Mouse (Mus musculus): Measurements from ENCODE around the gene Rnase11. TPM values are rescaled to one million over a fixed set of nuclear protein-coding genes. Genes with fewer than 3 reads are reported as not detected.

Rnase11 gene
- polyA plus RNA-seq, 1 experiment from 2014 or later = not detected

- no peak for ATAC-seq
- 93% methylated on average over 5 of the region's 5 CpGs for WGBS
- no peaks in the 10 kb centered on the region for H3K4me1 ChIP-seq (replicated peaks; ENCODE audit: control insufficient read depth, insufficient read depth, low read length)
- no peak overlapping the region for H3K4me2 ChIP-seq (replicated peaks; ENCODE audit: low read depth)
- H3K9ac ChIP-seq (ENCODE audit: low read depth, low read length) = no peak overlapping the region
- H3K27ac ChIP-seq (ENCODE audit: low read depth, low read length) = no peak overlapping the region
- no peaks in the 10 kb centered on the region for H3K27me3 ChIP-seq (replicated peaks; ENCODE audit: control insufficient read depth, insufficient read depth, low read length)
- H3K9me3 ChIP-seq (ENCODE audit: control insufficient read depth) = no peaks in the 10 kb centered on the region
- H3K36me3 ChIP-seq (ENCODE audit: control insufficient read depth, insufficient read depth) = no peaks in the 10 kb centered on the region
- H3K4me3 ChIP-seq (ENCODE audit: low read depth, low read length) = no peak overlapping the region
- no peak for TF ChIP-seq CTCF (IDR thresholded peaks at IDR 0.05; ENCODE audit: low read depth)
Observed at GRCm38 (mm10) chr14:51060761-51061160, 10.8 kb upstream of the Rnase11 start.

DNA sequence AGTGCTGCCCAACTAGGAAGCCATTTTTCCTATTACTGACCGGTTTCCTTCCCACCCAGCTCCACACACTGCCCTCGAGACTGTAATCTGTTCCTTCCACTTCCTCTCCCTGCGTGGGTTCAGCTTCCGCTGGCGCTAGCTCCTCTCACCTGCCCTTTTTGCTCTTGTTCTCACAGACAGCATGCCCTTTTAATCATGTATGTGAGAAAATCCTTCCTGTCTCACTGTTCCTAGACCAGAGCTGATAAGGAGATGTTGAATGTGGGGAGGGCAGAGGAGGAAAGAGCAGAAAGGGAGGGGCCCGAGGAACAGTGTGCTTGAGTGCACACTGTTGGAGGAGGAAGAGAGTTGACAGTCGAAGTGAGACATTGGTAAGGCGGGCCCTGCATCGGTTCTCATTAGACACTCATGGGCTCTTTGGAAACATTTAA, 7.5 kb upstream of the Rnase11 start, which contains the start of gene Rnase12:
TSS of gene Rnase12 (minus strand) at position 261 of the 431 bp plus-strand sequence.
- Histone ChIP-seq H3K9ac (ENCODE audit: low read depth, low read length) (no peak within 1 kb of the TSS), H3K9me3 (ENCODE audit: control insufficient read depth) (no peaks in the 10 kb centered on the region), H3K27me3 (replicated peaks; ENCODE audit: control insufficient read depth, insufficient read depth, low read length) (no peaks in the 10 kb centered on the region), H3K4me1 (replicated peaks; ENCODE audit: control insufficient read depth, insufficient read depth, low read length) (no peaks in the 10 kb centered on the region), H3K4me2 (replicated peaks; ENCODE audit: low read depth) (peak within 1 kb of the TSS; percentile 39), H3K27ac (ENCODE audit: low read depth, low read length) (no peak within 1 kb of the TSS), H3K36me3 (ENCODE audit: control insufficient read depth, insufficient read depth) (no peaks in the 10 kb centered on the region), H3K4me3 (ENCODE audit: low read depth, low read length) (no peak within 1 kb of the TSS)
- peak; percentile 52; the same call in 1 of the 2 replicates for ATAC-seq
- no peak for TF ChIP-seq CTCF (IDR thresholded peaks at IDR 0.05; ENCODE audit: low read depth)
- WGBS = 33% methylated on average over 9 of the region's 9 CpGs

DNA sequence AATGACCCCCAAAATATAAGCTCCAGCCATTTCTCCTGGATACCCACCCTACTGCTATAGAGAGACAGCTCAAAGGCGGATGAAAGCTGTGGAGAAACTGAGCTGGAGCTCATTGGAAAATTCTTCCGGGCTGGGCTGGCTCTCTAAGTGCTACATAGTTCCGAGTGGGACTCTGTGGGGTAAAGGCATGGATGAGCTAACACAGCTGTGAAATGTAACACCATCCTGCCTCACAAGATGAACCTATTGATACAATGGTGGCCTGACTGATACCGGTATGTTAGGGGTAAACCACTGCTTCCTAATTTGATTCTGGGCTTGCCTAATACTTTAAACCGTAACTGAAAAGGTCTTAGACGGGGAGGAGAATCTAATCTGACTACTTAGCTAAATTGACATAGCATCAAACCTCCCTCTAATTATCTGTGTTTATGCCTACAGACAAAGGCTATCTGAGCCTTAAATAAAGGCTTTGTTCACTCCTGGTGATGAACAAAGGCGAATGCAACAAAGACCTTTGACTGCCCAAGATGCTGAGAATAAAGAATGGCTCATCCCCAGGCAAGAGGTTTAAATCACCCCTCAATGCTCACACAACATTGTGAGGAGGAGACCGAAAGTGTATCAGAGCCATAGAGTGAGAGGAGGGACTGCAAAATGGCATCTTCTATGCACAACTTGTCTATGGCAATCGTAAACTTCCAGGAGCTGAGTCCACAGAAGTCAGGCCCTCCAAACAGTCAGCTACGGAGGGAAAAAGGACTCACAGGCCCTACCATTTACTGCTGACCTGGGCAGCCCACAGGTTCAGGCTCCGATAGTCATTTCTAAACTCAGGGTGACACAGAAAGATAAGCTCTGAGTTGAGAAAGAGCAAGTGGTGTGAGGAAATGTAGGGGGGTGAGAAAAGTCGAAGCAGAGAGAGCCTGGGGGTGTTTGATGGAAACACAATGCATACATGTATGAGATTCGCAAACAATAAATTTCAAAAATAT, 4.6 kb upstream of the Rnase11 start:
- 73% methylated on average over 13 of the region's 13 CpGs for WGBS
- no peak overlapping the region for H3K27ac ChIP-seq (ENCODE audit: low read depth, low read length)
- ATAC-seq = no peak

GRCm38 (mm10) chr14:51053176-51053575, 3.2 kb upstream of the Rnase11 start:
- no peak for TF ChIP-seq CTCF (IDR thresholded peaks at IDR 0.05; ENCODE audit: low read depth)
- Histone ChIP-seq H3K4me3 (ENCODE audit: low read depth, low read length) (no peak overlapping the region), H3K36me3 (ENCODE audit: control insufficient read depth, insufficient read depth) (no peaks in the 10 kb centered on the region), H3K27me3 (replicated peaks; ENCODE audit: control insufficient read depth, insufficient read depth, low read length) (no peaks in the 10 kb centered on the region), H3K27ac (ENCODE audit: low read depth, low read length) (no peak overlapping the region), H3K4me1 (replicated peaks; ENCODE audit: control insufficient read depth, insufficient read depth, low read length) (no peaks in the 10 kb centered on the region), H3K9ac (ENCODE audit: low read depth, low read length) (no peak overlapping the region), H3K4me2 (replicated peaks; ENCODE audit: low read depth) (no peak overlapping the region), H3K9me3 (ENCODE audit: control insufficient read depth) (no peaks in the 10 kb centered on the region)
- ATAC-seq = no peak
- 57% methylated on average over 5 of the region's 5 CpGs for WGBS

More for the DNA sequence above, 4.6 kb upstream of the Rnase11 start:
- TF ChIP-seq CTCF (IDR thresholded peaks at IDR 0.05; ENCODE audit: low read depth) = no peak
- Histone ChIP-seq H3K4me2 (replicated peaks; ENCODE audit: low read depth) (no peak overlapping the region), H3K27me3 (replicated peaks; ENCODE audit: control insufficient read depth, insufficient read depth, low read length) (no peaks in the 10 kb centered on the region), H3K9me3 (ENCODE audit: control insufficient read depth) (no peaks in the 10 kb centered on the region), H3K9ac (ENCODE audit: low read depth, low read length) (no peak overlapping the region), H3K4me3 (ENCODE audit: low read depth, low read length) (no peak overlapping the region), H3K36me3 (ENCODE audit: control insufficient read depth, insufficient read depth) (no peaks in the 10 kb centered on the region), H3K4me1 (replicated peaks; ENCODE audit: control insufficient read depth, insufficient read depth, low read length) (no peaks in the 10 kb centered on the region)

DNA sequence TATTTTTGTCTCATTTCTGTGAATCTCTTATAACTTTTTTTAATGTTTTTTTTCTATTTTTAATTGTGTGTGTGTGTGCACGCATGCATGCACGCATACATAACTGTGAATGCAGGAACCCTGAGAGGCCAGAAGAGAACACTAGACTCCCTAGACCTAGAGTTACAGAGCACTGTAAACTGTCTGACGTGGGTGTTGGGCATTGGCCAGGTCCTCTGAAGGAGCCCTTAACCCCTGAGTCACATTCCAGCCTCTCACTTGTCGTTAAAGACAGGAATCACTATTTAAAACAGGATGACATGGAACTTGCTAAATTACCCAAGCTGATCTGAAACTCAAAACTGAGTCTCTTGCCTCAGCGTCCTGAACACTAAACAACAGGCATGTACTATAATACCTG, 2.0 kb upstream of the Rnase11 start:
- no peaks in the 10 kb centered on the region for H3K27me3 ChIP-seq (replicated peaks; ENCODE audit: control insufficient read depth, insufficient read depth, low read length)
- no peaks in the 10 kb centered on the region for H3K36me3 ChIP-seq (ENCODE audit: control insufficient read depth, insufficient read depth)
- no peak overlapping the region for H3K4me3 ChIP-seq (ENCODE audit: low read depth, low read length)
- no peaks in the 10 kb centered on the region for H3K9me3 ChIP-seq (ENCODE audit: control insufficient read depth)
- H3K4me1 ChIP-seq (replicated peaks; ENCODE audit: control insufficient read depth, insufficient read depth, low read length) = no peaks in the 10 kb centered on the region
- H3K9ac ChIP-seq (ENCODE audit: low read depth, low read length) = no peak overlapping the region
- ATAC-seq = no peak
- WGBS = 61% methylated on average over 5 of the region's 5 CpGs
- TF ChIP-seq CTCF (IDR thresholded peaks at IDR 0.05; ENCODE audit: low read depth) = no peak
- no peak overlapping the region for H3K27ac ChIP-seq (ENCODE audit: low read depth, low read length)
- H3K4me2 ChIP-seq (replicated peaks; ENCODE audit: low read depth) = no peak overlapping the region

- Histone ChIP-seq H3K36me3 (ENCODE audit: control insufficient read depth, insufficient read depth) (no peaks in the 10 kb centered on the region), H3K27me3 (replicated peaks; ENCODE audit: control insufficient read depth, insufficient read depth, low read length) (no peaks in the 10 kb centered on the region), H3K9me3 (ENCODE audit: control insufficient read depth) (no peaks in the 10 kb centered on the region), H3K27ac (ENCODE audit: low read depth, low read length) (no peak overlapping the region), H3K4me2 (replicated peaks; ENCODE audit: low read depth) (no peak overlapping the region), H3K9ac (ENCODE audit: low read depth, low read length) (no peak overlapping the region), H3K4me3 (ENCODE audit: low read depth, low read length) (no peak overlapping the region), H3K4me1 (replicated peaks; ENCODE audit: control insufficient read depth, insufficient read depth, low read length) (no peaks in the 10 kb centered on the region)
- ATAC-seq = no peak
- 35% methylated on average over 5 of the region's 5 CpGs for WGBS
- no peak for TF ChIP-seq CTCF (IDR thresholded peaks at IDR 0.05; ENCODE audit: low read depth)
Observed at GRCm38 (mm10) chr14:51047846-51048245, 2.1 kb downstream of the Rnase11 start.

Measured in intestine, postnatal 0 days (tissue).